Mouse (Mus musculus) kidney, postnatal 14 days (tissue): Measurements from ENCODE around the gene Nav2.

ENCODE experiments used
- DNase-seq: peaks from one replicate; pipeline ENCODE4 v3.0.0; 2022; ENCODE audit warnings: mixed read lengths

Nav2 gene

GRCm38 (mm10) chr7:49064792-49065521, 156.4 kb downstream of the Nav2 start:
- DNase-seq: no peak

- DNase-seq: peak; percentile 30
Observed at GRCm38 (mm10) chr7:49065621-49066475, 157.3 kb downstream of the Nav2 start.

GRCm38 (mm10) chr7:49066828-49067227, 158.3 kb downstream of the Nav2 start:
- DNase-seq: no peak

- DNase-seq: no peak
Observed at GRCm38 (mm10) chr7:49069396-49069961, 161.0 kb downstream of the Nav2 start.

GRCm38 (mm10) chr7:49070621-49071020, 162.1 kb downstream of the Nav2 start:
- no peak for DNase-seq

GRCm38 (mm10) chr7:49071141-49071567, 162.6 kb downstream of the Nav2 start:
- DNase-seq: no peak

GRCm38 (mm10) chr7:49075333-49075934, 166.9 kb downstream of the Nav2 start:
- DNase-seq: no peak

- no peak for DNase-seq
Observed at GRCm38 (mm10) chr7:49076283-49076694, 167.8 kb downstream of the Nav2 start.

GRCm38 (mm10) chr7:49078930-49079329, 170.4 kb downstream of the Nav2 start:
- DNase-seq: no peak

GRCm38 (mm10) chr7:49082585-49083165, 174.2 kb downstream of the Nav2 start:
- no peak for DNase-seq

GRCm38 (mm10) chr7:49084768-49085167, 176.3 kb downstream of the Nav2 start:
- DNase-seq: no peak

GRCm38 (mm10) chr7:49085759-49086158, 177.2 kb downstream of the Nav2 start:
- DNase-seq: no peak

- DNase-seq: no peak
Observed at GRCm38 (mm10) chr7:49087154-49087553, 178.6 kb downstream of the Nav2 start.

GRCm38 (mm10) chr7:49088198-49088912, 179.8 kb downstream of the Nav2 start:
- DNase-seq: no peak

GRCm38 (mm10) chr7:49091371-49091770, 182.9 kb downstream of the Nav2 start:
- no peak for DNase-seq

- DNase-seq: no peak
Observed at GRCm38 (mm10) chr7:49091921-49092320, 183.4 kb downstream of the Nav2 start.

GRCm38 (mm10) chr7:49093596-49093995, 185.1 kb downstream of the Nav2 start:
- DNase-seq: no peak

- no peak for DNase-seq
Observed at GRCm38 (mm10) chr7:49094531-49094930, 186.0 kb downstream of the Nav2 start.

GRCm38 (mm10) chr7:49101291-49101690, 192.8 kb downstream of the Nav2 start:
- DNase-seq: no peak

GRCm38 (mm10) chr7:49102223-49102622, 193.7 kb downstream of the Nav2 start:
- DNase-seq: no peak

GRCm38 (mm10) chr7:49104376-49104775, 195.9 kb downstream of the Nav2 start:
- DNase-seq: no peak

GRCm38 (mm10) chr7:49104793-49105192, 196.3 kb downstream of the Nav2 start:
- no peak for DNase-seq
